In the genomic region with DNA sequence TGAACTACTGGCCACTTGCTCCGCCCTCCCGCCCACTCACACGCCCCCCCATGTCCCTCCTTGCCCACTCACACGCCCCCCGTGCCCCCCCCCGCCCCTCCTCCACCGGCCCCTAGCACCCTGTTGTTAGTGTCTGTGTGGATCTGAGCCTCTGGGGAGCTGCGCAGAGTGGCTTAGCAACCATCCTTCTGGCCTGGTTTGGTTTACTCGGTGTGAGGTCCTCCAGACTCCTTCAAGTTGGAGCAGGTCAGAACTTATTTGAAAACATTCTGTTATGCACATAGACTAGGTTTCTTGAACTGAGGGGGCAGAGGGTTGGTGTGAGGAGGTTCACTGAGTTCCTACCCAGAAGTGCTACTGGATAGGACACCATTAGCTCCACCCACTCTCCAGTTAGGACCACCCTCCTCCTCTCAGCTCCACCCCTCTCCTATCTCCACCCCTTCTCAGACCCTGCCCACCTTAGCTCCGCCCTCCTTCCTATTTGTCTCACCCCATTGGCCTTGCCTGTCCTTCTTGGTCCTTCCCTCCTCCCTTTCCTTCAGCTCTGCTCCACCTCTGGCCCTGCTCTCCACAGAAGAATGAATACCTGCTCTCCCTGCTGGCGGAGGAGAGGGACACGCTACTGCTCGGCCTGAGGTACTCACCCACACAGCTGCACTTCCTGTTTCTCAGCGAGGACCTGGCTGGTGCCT, we compare ENCODE assay signal across 9 mouse cellular contexts. TPM values are rescaled to one million over a fixed set of nuclear protein-coding genes. Genes with fewer than 3 reads are reported as not detected.
DNase-seq lines count a peak whose midpoint lies in the region; ATAC-seq and TF ChIP-seq lines count a peak whose summit lies in the region.
"Had no signal": no experiment of that assay in that cellular context is flagged by ENCODE, and none has a peak within 500 bp of the region (broad histone marks: within the 10 kb centered on the region; RNA-seq: fewer than 3 reads in every experiment).

No protein-coding gene starts in this region.

- intact Hi-C loops in left cerebral cortex, postnatal 36 days (cut with DNase I) = no loop called here

- H3K27ac ChIP-seq in intestine, embryonic 15.5 days = no peak overlapping the region
- no peak overlapping the region for H3K27ac ChIP-seq in liver, postnatal 0 days (ENCODE audit: low read depth)
- H3K27ac ChIP-seq in neural tube, embryonic 14.5 days (ENCODE audit: low read depth, low read length) = no peak overlapping the region
- H3K27ac ChIP-seq: heart, adult 2 months had no signal

- no peaks in the 10 kb centered on the region for H3K36me3 ChIP-seq in intestine, embryonic 15.5 days
- no peaks in the 10 kb centered on the region for H3K36me3 ChIP-seq in liver, postnatal 0 days (replicated peaks; ENCODE audit: insufficient read depth, low read length)
- H3K36me3 ChIP-seq in neural tube, embryonic 14.5 days (ENCODE audit: control insufficient read depth, insufficient read depth, low read length) = no peaks in the 10 kb centered on the region

- no peak for TF ChIP-seq CTCF in liver, postnatal 0 days (IDR thresholded peaks at IDR 0.05; ENCODE audit: low read depth)

- no peaks in the 10 kb centered on the region for H3K27me3 ChIP-seq in intestine, embryonic 15.5 days (replicated peaks)
- H3K27me3 ChIP-seq in liver, postnatal 0 days (ENCODE audit: insufficient read depth, low read length) = no peaks in the 10 kb centered on the region
- no peaks in the 10 kb centered on the region for H3K27me3 ChIP-seq in neural tube, embryonic 14.5 days (ENCODE audit: control insufficient read depth, insufficient read depth, low read length)

- peak overlapping the region; percentile 53 for H3K4me2 ChIP-seq in intestine, embryonic 15.5 days (replicated peaks)
- peak overlapping the region; percentile 47 for H3K4me2 ChIP-seq in liver, postnatal 0 days (ENCODE audit: low read depth, low read length)
- H3K4me2 ChIP-seq in neural tube, embryonic 14.5 days (ENCODE audit: low read depth, low read length) = peak overlapping the region; percentile 0; the same call in 1 of the 2 replicates

- DNase-seq in CD4-positive, CD25-positive, alpha-beta regulatory T cell, adult 2 months (ENCODE audit: low read depth, low spot score) = peak; percentile 73
- DNase-seq in adrenal gland, adult 8-10 months = peak; percentile 29
- DNase-seq in liver, postnatal 0 days = peak; percentile 46
- DNase-seq in urinary bladder, postnatal 4 days (ENCODE audit: low spot score in 2 of 2) = peak; percentile 63 to 67
- no peak for DNase-seq in left cerebral cortex, postnatal 36 days (ENCODE audit: low spot score in 2 of 2)

- 30% methylated on average over 14 of the region's 14 CpGs for WGBS in intestine, embryonic 15.5 days
- WGBS in liver, postnatal 0 days (ENCODE audit: insufficient replicate concordance) = 31% methylated on average over 14 of the region's 14 CpGs
- WGBS in neural tube, embryonic 14.5 days = 31% methylated on average over 14 of the region's 14 CpGs

- TF ChIP-seq EP300 in liver, postnatal 0 days (IDR thresholded peaks at IDR 0.05; ENCODE audit: low read depth) = no peak

- 0 out of 2 replicates have a peak, but pooled peaks have one; percentile 33 for ATAC-seq in erythroid progenitor cell, adult 5-6 weeks (replicated peaks; ENCODE audit: low FRiP score, poor library complexity, severe bottlenecking)
- peak; percentile 97 for ATAC-seq in intestine, embryonic 15.5 days
- peak; percentile 79 for ATAC-seq in liver, postnatal 0 days
- ATAC-seq in neural tube, embryonic 14.5 days (ENCODE audit: low read depth) = peak; percentile 79

- 0 out of 2 replicates have a peak overlapping the region, but pooled peaks have one; percentile 13 for H3K9ac ChIP-seq in intestine, embryonic 15.5 days
- H3K9ac ChIP-seq in liver, postnatal 0 days (replicated peaks) = no peak overlapping the region
- no peak overlapping the region for H3K9ac ChIP-seq in neural tube, embryonic 14.5 days (replicated peaks; ENCODE audit: low read depth, low read length)

- peak overlapping the region; percentile 24 for H3K4me3 ChIP-seq in intestine, embryonic 15.5 days (replicated peaks)
- H3K4me3 ChIP-seq in liver, postnatal 0 days (ENCODE audit: low read depth, low read length) = no peak overlapping the region
- H3K4me3 ChIP-seq in neural tube, embryonic 14.5 days (ENCODE audit: low read depth, low read length) = no peak overlapping the region
- H3K4me3 ChIP-seq: heart, adult 2 months had no signal

- no peaks in the 10 kb centered on the region for H3K4me1 ChIP-seq in intestine, embryonic 15.5 days (replicated peaks)
- H3K4me1 ChIP-seq in liver, postnatal 0 days (ENCODE audit: insufficient read depth) = no peaks in the 10 kb centered on the region
- no peaks in the 10 kb centered on the region for H3K4me1 ChIP-seq in neural tube, embryonic 14.5 days (ENCODE audit: control insufficient read depth, insufficient read depth, low read length)

- no peaks in the 10 kb centered on the region for H3K9me3 ChIP-seq in intestine, embryonic 15.5 days
- H3K9me3 ChIP-seq in liver, postnatal 0 days (ENCODE audit: low read length) = no peaks in the 10 kb centered on the region
- no peaks in the 10 kb centered on the region for H3K9me3 ChIP-seq in neural tube, embryonic 14.5 days (ENCODE audit: control insufficient read depth, low read length)

RNA-seq across cellular contexts. Expression of a gene that starts 2.4 kb away (rescaled TPM):
- not detected for total RNA-seq in adrenal gland, adult 8-10 months (2022)
- total RNA-seq in erythroid progenitor cell, adult 5-6 weeks (2015; ENCODE audit: low replicate concordance) = not detected in 2 replicates
- not detected in 2 replicates for total RNA-seq in erythroid progenitor cell, adult 5-6 weeks (2017; ENCODE audit: low replicate concordance)
- not detected in 2 replicates for polyA plus RNA-seq in intestine, embryonic 15.5 days (2015; fragmentation: Nextera tagmentation; extraction: Ambion mirVana)
- not detected in 2 replicates for polyA plus RNA-seq in liver, postnatal 0 days (2015; fragmentation: Nextera tagmentation; extraction: Ambion mirVana)
- not detected in 2 replicates for polyA plus RNA-seq in neural tube, embryonic 14.5 days (2014; fragmentation: Nextera tagmentation; extraction: Ambion mirVana)
- total RNA-seq in left cerebral cortex, postnatal 36 days (2021) = not detected
- total RNA-seq: heart, adult 2 months had no signal
- polyA plus RNA-seq: heart, adult 2 months had no signal

RNA-seq across cellular contexts. Expression of a gene that starts 11.6 kb away (rescaled TPM):
- not detected for total RNA-seq in adrenal gland, adult 8-10 months (2022)
- total RNA-seq in erythroid progenitor cell, adult 5-6 weeks (2015; ENCODE audit: low replicate concordance) = not detected in 2 replicates
- not detected in 2 replicates for total RNA-seq in erythroid progenitor cell, adult 5-6 weeks (2017; ENCODE audit: low replicate concordance)
- not detected in 2 replicates for polyA plus RNA-seq in intestine, embryonic 15.5 days (2015; fragmentation: Nextera tagmentation; extraction: Ambion mirVana)
- polyA plus RNA-seq in liver, postnatal 0 days (2015; fragmentation: Nextera tagmentation; extraction: Ambion mirVana) = not detected in 2 replicates
- 0.30 TPM in 1 of 2 replicates, not detected in the other for polyA plus RNA-seq in neural tube, embryonic 14.5 days (2014; fragmentation: Nextera tagmentation; extraction: Ambion mirVana)
- not detected for total RNA-seq in left cerebral cortex, postnatal 36 days (2021)
- total RNA-seq: heart, adult 2 months had no signal
- polyA plus RNA-seq: heart, adult 2 months had no signal

RNA-seq across cellular contexts. Expression of a gene that starts 17.6 kb away (rescaled TPM):
- total RNA-seq in adrenal gland, adult 8-10 months (2022) = not detected
- not detected in 2 replicates for total RNA-seq in erythroid progenitor cell, adult 5-6 weeks (2015; ENCODE audit: low replicate concordance)
- not detected in 2 replicates for total RNA-seq in erythroid progenitor cell, adult 5-6 weeks (2017; ENCODE audit: low replicate concordance)
- not detected in 2 replicates for polyA plus RNA-seq in intestine, embryonic 15.5 days (2015; fragmentation: Nextera tagmentation; extraction: Ambion mirVana)
- not detected in 2 replicates for polyA plus RNA-seq in liver, postnatal 0 days (2015; fragmentation: Nextera tagmentation; extraction: Ambion mirVana)
- not detected in 2 replicates for polyA plus RNA-seq in neural tube, embryonic 14.5 days (2014; fragmentation: Nextera tagmentation; extraction: Ambion mirVana)
- total RNA-seq in left cerebral cortex, postnatal 36 days (2021) = not detected
- total RNA-seq: heart, adult 2 months had no signal
- polyA plus RNA-seq: heart, adult 2 months had no signal

RNA-seq across cellular contexts. Expression of a gene that starts 28.5 kb away (rescaled TPM):
- not detected for total RNA-seq in adrenal gland, adult 8-10 months (2022)
- not detected in 2 replicates for total RNA-seq in erythroid progenitor cell, adult 5-6 weeks (2015; ENCODE audit: low replicate concordance)
- total RNA-seq in erythroid progenitor cell, adult 5-6 weeks (2017; ENCODE audit: low replicate concordance) = not detected in 2 replicates
- not detected in 2 replicates for polyA plus RNA-seq in intestine, embryonic 15.5 days (2015; fragmentation: Nextera tagmentation; extraction: Ambion mirVana)
- polyA plus RNA-seq in liver, postnatal 0 days (2015; fragmentation: Nextera tagmentation; extraction: Ambion mirVana) = not detected in 2 replicates
- not detected in 2 replicates for polyA plus RNA-seq in neural tube, embryonic 14.5 days (2014; fragmentation: Nextera tagmentation; extraction: Ambion mirVana)
- not detected for total RNA-seq in left cerebral cortex, postnatal 36 days (2021)
- total RNA-seq: heart, adult 2 months had no signal
- polyA plus RNA-seq: heart, adult 2 months had no signal

RNA-seq across cellular contexts. Expression of a gene that starts 37.3 kb away (rescaled TPM):
- total RNA-seq in adrenal gland, adult 8-10 months (2022) = not detected
- total RNA-seq in erythroid progenitor cell, adult 5-6 weeks (2015; ENCODE audit: low replicate concordance) = not detected in 2 replicates
- total RNA-seq in erythroid progenitor cell, adult 5-6 weeks (2017; ENCODE audit: low replicate concordance) = not detected in 2 replicates
- not detected in 2 replicates for polyA plus RNA-seq in intestine, embryonic 15.5 days (2015; fragmentation: Nextera tagmentation; extraction: Ambion mirVana)
- polyA plus RNA-seq in liver, postnatal 0 days (2015; fragmentation: Nextera tagmentation; extraction: Ambion mirVana) = not detected in 2 replicates
- not detected in 2 replicates for polyA plus RNA-seq in neural tube, embryonic 14.5 days (2014; fragmentation: Nextera tagmentation; extraction: Ambion mirVana)
- total RNA-seq in left cerebral cortex, postnatal 36 days (2021) = not detected
- total RNA-seq: heart, adult 2 months had no signal
- polyA plus RNA-seq: heart, adult 2 months had no signal

Comparison
In these comparisons a context has a peak if more than half of its experiments do, and no peak if none do; other contexts are left out.
1. DNase-seq: peak in CD4-positive, CD25-positive, alpha-beta regulatory T cell, adult 2 months (single experiment), adrenal gland, adult 8-10 months (single experiment), liver, postnatal 0 days (single experiment) and urinary bladder, postnatal 4 days (2 of 2); none in left cerebral cortex, postnatal 36 days (0 of 2).
2. ATAC-seq: peak in every context shown above with its lines; median percentile 97 in intestine, embryonic 15.5 days; 79 in liver, postnatal 0 days; 79 in neural tube, embryonic 14.5 days; 33 in erythroid progenitor cell, adult 5-6 weeks.
3. H3K4me2 ChIP-seq: peak in every context shown above with its lines; median percentile 53 in intestine, embryonic 15.5 days; 47 in liver, postnatal 0 days; 0 in neural tube, embryonic 14.5 days.